Mouse (Mus musculus) C2C12 (cell line): ENCODE results near the gene Oxct1. TPM values are rescaled to one million over a fixed set of nuclear protein-coding genes. Genes with fewer than 3 reads are reported as not detected.

Experiments used
- H3K27me3 ChIP-seq: one replicate; pipeline ENCODE4 v1.6.1; 2011; ENCODE audit not compliant: control insufficient read depth, insufficient read depth, insufficient read length
- H3K36me3 ChIP-seq: one replicate; pipeline ENCODE4 v1.6.1; 2011; ENCODE audit not compliant: control insufficient read depth, insufficient read depth
- H3K4me3 ChIP-seq: one replicate; pipeline ENCODE4 v1.5.1; 2011; ENCODE audit warnings: mild to moderate bottlenecking, control low read depth; ENCODE audit not compliant: poor library complexity, insufficient read depth, severe bottlenecking
- H3K79me2 ChIP-seq: one replicate; pipeline ENCODE4 v1.6.1; 2011; ENCODE audit not compliant: control insufficient read depth, insufficient read depth
- H3K79me3 ChIP-seq: one replicate; pipeline ENCODE4 v1.6.1; 2011; ENCODE audit warnings: low read depth, control low read depth
- H3ac ChIP-seq: one replicate; pipeline ENCODE3; 2011; ENCODE audit warnings: low read depth; ENCODE audit not compliant: control insufficient read depth, insufficient read length
- CEBPB ChIP-seq: IDR thresholded peaks from one replicate; pipeline ENCODE4 v1.6.1; 2011; ENCODE audit warnings: low read depth, mild to moderate bottlenecking, control low read depth, moderate library complexity
- CTCF ChIP-seq: IDR thresholded peaks from one replicate; pipeline ENCODE4 v1.5.1; 2011; ENCODE audit not compliant: control insufficient read depth, insufficient read depth, insufficient read length
- FOSL1 ChIP-seq: IDR thresholded peaks from one replicate; pipeline ENCODE4 v1.8.0; 2011; ENCODE audit warnings: mild to moderate bottlenecking, low read length; ENCODE audit not compliant: poor library complexity, insufficient read depth, severe bottlenecking
- MAX ChIP-seq: IDR thresholded peaks from one replicate; pipeline ENCODE4 v1.6.1; 2011; ENCODE audit warnings: mild to moderate bottlenecking, control low read depth
- MYOD1 ChIP-seq: IDR thresholded peaks from one replicate; pipeline ENCODE4 v1.6.1; 2011; ENCODE audit warnings: low read depth; ENCODE audit not compliant: control insufficient read depth, insufficient read length
- MYOG ChIP-seq: IDR thresholded peaks from one replicate; pipeline ENCODE4 v1.6.1; 2011; ENCODE audit not compliant: control insufficient read depth, insufficient read length; ENCODE audit errors: extremely low read depth
- USF1 ChIP-seq: IDR thresholded peaks from one replicate; pipeline ENCODE4 v1.6.1; 2011; ENCODE audit warnings: low read depth, mild to moderate bottlenecking, control low read depth, moderate library complexity
- polyA plus RNA-seq: library from polyadenylated mRNA; unstranded; fragments of >200 nt; fragmentation: generic; extraction: Trizol; gene quantifications from one replicate; pipeline ENCODE4 v1.2.1, GENCODE M21; 2012; ENCODE audit warnings: missing spikeins

Gene Oxct1
- polyA plus RNA-seq, 1 experiment, result 36.2 TPM

DNA sequence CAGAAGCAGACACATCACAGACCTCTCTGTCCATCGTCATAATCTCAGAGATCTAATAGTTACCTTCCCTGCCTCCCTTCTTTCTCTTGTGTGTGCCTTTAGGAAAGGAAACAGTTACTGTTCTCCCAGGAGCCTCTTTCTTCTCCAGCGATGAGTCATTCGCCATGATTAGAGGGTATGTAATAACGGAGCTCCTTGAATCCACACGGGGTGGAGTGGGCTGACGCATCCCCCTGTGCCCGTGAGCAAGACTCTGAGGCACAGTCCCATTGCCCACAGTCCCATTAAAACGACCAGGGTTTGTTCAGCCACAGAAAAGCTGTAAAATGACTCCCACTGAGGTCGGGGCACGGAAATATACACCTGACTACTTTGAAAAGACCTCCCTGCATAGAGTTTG lies 74.8 kb downstream of the Oxct1 start:
- no peaks in the 10 kb centered on the region for H3K79me3 ChIP-seq
- no peak overlapping the region for H3K4me3 ChIP-seq
- no peaks in the 10 kb centered on the region for H3K27me3 ChIP-seq
- no peaks in the 10 kb centered on the region for H3K79me2 ChIP-seq
- no peak for TF ChIP-seq MAX
- TF ChIP-seq FOSL1, result no peak
- TF ChIP-seq USF1, result no peak
- H3ac ChIP-seq, result no peak overlapping the region
- H3K36me3 ChIP-seq, result peaks cover 26% of the 10 kb centered on the region

- no peak for TF ChIP-seq CTCF
- TF ChIP-seq MYOG, result no peak
- no peak for TF ChIP-seq FOSL1
- TF ChIP-seq CEBPB, result no peak
- no peak for TF ChIP-seq MYOD1
- no peak for TF ChIP-seq MAX
- no peak for TF ChIP-seq USF1
- H3K79me2 ChIP-seq, result no peaks in the 10 kb centered on the region
- H3K79me3 ChIP-seq, result no peaks in the 10 kb centered on the region
- H3K4me3 ChIP-seq, result no peak overlapping the region
- H3K36me3 ChIP-seq, result peaks cover 16% of the 10 kb centered on the region
- no peaks in the 10 kb centered on the region for H3K27me3 ChIP-seq
- H3ac ChIP-seq, result no peak overlapping the region
These were observed 78.1 kb downstream of the Oxct1 start for GRCm38 (mm10) chr15:4104319-4104718.

DNA sequence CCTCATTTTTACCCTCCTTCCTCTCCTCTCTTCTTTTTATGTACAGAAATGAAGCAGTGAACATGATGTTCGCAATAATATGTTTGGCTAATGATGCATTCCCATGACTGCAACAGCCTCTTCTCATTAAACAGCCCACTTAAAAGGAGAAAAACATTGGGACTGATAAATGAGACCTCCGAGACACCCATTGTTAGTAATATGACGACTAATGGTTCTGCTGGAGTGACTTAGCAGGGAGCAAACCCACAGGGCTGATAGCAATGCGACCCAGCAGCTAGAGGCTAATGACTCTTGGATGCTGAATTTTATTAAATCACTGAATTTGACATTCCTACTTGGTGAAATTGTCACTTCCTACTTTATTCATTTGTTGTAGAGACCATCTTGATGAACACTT lies 79.3 kb downstream of the Oxct1 start:
- Histone ChIP-seq H3K79me2 (no peaks in the 10 kb centered on the region), H3ac (no peak overlapping the region), H3K4me3 (no peak overlapping the region), H3K27me3 (no peaks in the 10 kb centered on the region), H3K79me3 (no peaks in the 10 kb centered on the region), H3K36me3 (peaks cover 16% of the 10 kb centered on the region)
- no peak for TF ChIP-seq CTCF
- no peak for TF ChIP-seq CEBPB
- no peak for TF ChIP-seq USF1
- TF ChIP-seq MYOG, result no peak
- TF ChIP-seq MYOD1, result no peak
- no peak for TF ChIP-seq FOSL1

GRCm38 (mm10) chr15:4119962-4120361 lies 93.8 kb downstream of the Oxct1 start:
- no peak for TF ChIP-seq MYOG
- TF ChIP-seq USF1, result no peak
- TF ChIP-seq CTCF, result no peak
- no peak for TF ChIP-seq MYOD1
- TF ChIP-seq MAX, result no peak
- no peak for TF ChIP-seq CEBPB
- no peak for TF ChIP-seq FOSL1
- H3ac ChIP-seq, result no peak overlapping the region
- H3K27me3 ChIP-seq, result no peaks in the 10 kb centered on the region
- H3K79me2 ChIP-seq, result no peaks in the 10 kb centered on the region
- H3K79me3 ChIP-seq, result no peaks in the 10 kb centered on the region
- H3K36me3 ChIP-seq, result no peaks in the 10 kb centered on the region
- H3K4me3 ChIP-seq, result no peak overlapping the region

- no peak for TF ChIP-seq MYOD1
- no peak for TF ChIP-seq FOSL1
- no peak for TF ChIP-seq USF1
- TF ChIP-seq CTCF, result no peak
- TF ChIP-seq CEBPB, result no peak
- no peak for TF ChIP-seq MYOG
- no peak for TF ChIP-seq MAX
- H3ac ChIP-seq, result no peak overlapping the region
- H3K4me3 ChIP-seq, result no peak overlapping the region
- H3K79me2 ChIP-seq, result no peaks in the 10 kb centered on the region
- peaks cover 11% of the 10 kb centered on the region for H3K36me3 ChIP-seq
- no peaks in the 10 kb centered on the region for H3K79me3 ChIP-seq
- no peaks in the 10 kb centered on the region for H3K27me3 ChIP-seq
These were observed 98.5 kb downstream of the Oxct1 start for GRCm38 (mm10) chr15:4124648-4125047.

GRCm38 (mm10) chr15:4138524-4138923 lies 112.3 kb downstream of the Oxct1 start:
- H3K79me3 ChIP-seq, result no peaks in the 10 kb centered on the region
- TF ChIP-seq MYOD1 (no peak), CTCF (no peak)

More at GRCm38 (mm10) chr15:4138524-4138923, 112.3 kb downstream of the Oxct1 start:
- Histone ChIP-seq H3K79me2 (no peaks in the 10 kb centered on the region), H3K27me3 (no peaks in the 10 kb centered on the region), H3K4me3 (no peak overlapping the region), H3K36me3 (peaks cover 6% of the 10 kb centered on the region), H3ac (no peak overlapping the region)
